Mouse (Mus musculus): ENCODE data around the gene Plxnb2. TPM values are rescaled to one million over a fixed set of nuclear protein-coding genes. Genes with fewer than 3 reads are reported as not detected.

Gene Plxnb2
- polyA plus RNA-seq, 1 experiment from 2014 or later: 139 TPM

GRCm38 (mm10) chr15:89174889-89175339, 5.7 kb downstream of the Plxnb2 start:
- Histone ChIP-seq H3K4me1 (replicated peaks; ENCODE audit: control insufficient read depth, insufficient read depth, low read length) (peaks cover 82% of the 10 kb centered on the region), H3K4me3 (ENCODE audit: low read length) (no peak overlapping the region), H3K9me3 (ENCODE audit: control insufficient read depth, low read length) (no peaks in the 10 kb centered on the region), H3K9ac (ENCODE audit: low read length) (peak overlapping the region; percentile 26; the same call in 1 of the 2 replicates), H3K36me3 (ENCODE audit: control insufficient read depth, insufficient read depth, low read length) (no peaks in the 10 kb centered on the region; the same call in 1 of the 2 replicates), H3K27ac (ENCODE audit: low read length) (peak overlapping the region; percentile 79; the same call in 1 of the 2 replicates), H3K27me3 (ENCODE audit: control insufficient read depth, insufficient read depth, low read depth, low read length) (no peaks in the 10 kb centered on the region), H3K4me2 (ENCODE audit: low read depth, low read length) (peak overlapping the region; percentile 16; the same call in 1 of the 2 replicates)
- no peak for ATAC-seq (ENCODE audit: low read depth)
- 37% methylated on average over 11 of the region's 11 CpGs for WGBS

GRCm38 (mm10) chr15:89173906-89174214, 6.7 kb downstream of the Plxnb2 start:
- Histone ChIP-seq H3K27ac (ENCODE audit: low read length) (peak overlapping the region; percentile 15; the same call in 1 of the 2 replicates), H3K27me3 (ENCODE audit: control insufficient read depth, insufficient read depth, low read depth, low read length) (no peaks in the 10 kb centered on the region), H3K4me1 (replicated peaks; ENCODE audit: control insufficient read depth, insufficient read depth, low read length) (peaks cover 90% of the 10 kb centered on the region), H3K4me2 (ENCODE audit: low read depth, low read length) (peak overlapping the region; percentile 100), H3K9ac (ENCODE audit: low read length) (peak overlapping the region; percentile 70), H3K9me3 (ENCODE audit: control insufficient read depth, low read length) (no peaks in the 10 kb centered on the region), H3K36me3 (ENCODE audit: control insufficient read depth, insufficient read depth, low read length) (no peaks in the 10 kb centered on the region; the same call in 1 of the 2 replicates), H3K4me3 (ENCODE audit: low read length) (peak overlapping the region; percentile 54)
- ATAC-seq (ENCODE audit: low read depth): peak; percentile 39
- under 1% methylated on average over 15 of the region's 15 CpGs for WGBS

GRCm38 (mm10) chr15:89173024-89173905, 7.3 kb downstream of the Plxnb2 start:
- peak overlapping the region; percentile 47; the same call in 1 of the 2 replicates for H3K27ac ChIP-seq (ENCODE audit: low read length)
- ATAC-seq (ENCODE audit: low read depth): no peak
- H3K9ac ChIP-seq (ENCODE audit: low read length): peak overlapping the region; percentile 70
- H3K4me2 ChIP-seq (ENCODE audit: low read depth, low read length): peak overlapping the region; percentile 100
- H3K4me3 ChIP-seq (ENCODE audit: low read length): peak overlapping the region; percentile 54
- no peaks in the 10 kb centered on the region for H3K9me3 ChIP-seq (ENCODE audit: control insufficient read depth, low read length)
- peaks cover 86% of the 10 kb centered on the region for H3K4me1 ChIP-seq (replicated peaks; ENCODE audit: control insufficient read depth, insufficient read depth, low read length)
- under 1% methylated on average over 63 of the region's 65 CpGs for WGBS
- no peaks in the 10 kb centered on the region for H3K27me3 ChIP-seq (ENCODE audit: control insufficient read depth, insufficient read depth, low read depth, low read length)
- H3K36me3 ChIP-seq (ENCODE audit: control insufficient read depth, insufficient read depth, low read length): peaks cover 1% of the 10 kb centered on the region; the same call in 1 of the 2 replicates

GRCm38 (mm10) chr15:89172276-89172935, 8.2 kb downstream of the Plxnb2 start:
- H3K4me2 ChIP-seq (ENCODE audit: low read depth, low read length): peak overlapping the region; percentile 100
- peaks cover 7% of the 10 kb centered on the region for H3K36me3 ChIP-seq (ENCODE audit: control insufficient read depth, insufficient read depth, low read length)
- WGBS: 44% methylated on average over 17 of the region's 17 CpGs
- H3K27me3 ChIP-seq (ENCODE audit: control insufficient read depth, insufficient read depth, low read depth, low read length): no peaks in the 10 kb centered on the region
- H3K4me1 ChIP-seq (replicated peaks; ENCODE audit: control insufficient read depth, insufficient read depth, low read length): peaks cover 78% of the 10 kb centered on the region
- peak overlapping the region; percentile 47; the same call in 1 of the 2 replicates for H3K27ac ChIP-seq (ENCODE audit: low read length)
- H3K9me3 ChIP-seq (ENCODE audit: control insufficient read depth, low read length): no peaks in the 10 kb centered on the region
- H3K4me3 ChIP-seq (ENCODE audit: low read length): peak overlapping the region; percentile 54
- no peak for ATAC-seq (ENCODE audit: low read depth)
- peak overlapping the region; percentile 70 for H3K9ac ChIP-seq (ENCODE audit: low read length)

GRCm38 (mm10) chr15:89171526-89172051, 9.0 kb downstream of the Plxnb2 start:
- 85% methylated on average over 5 of the region's 5 CpGs for WGBS
- no peak for ATAC-seq (ENCODE audit: low read depth)
- Histone ChIP-seq H3K27me3 (ENCODE audit: control insufficient read depth, insufficient read depth, low read depth, low read length) (no peaks in the 10 kb centered on the region), H3K4me2 (ENCODE audit: low read depth, low read length) (no peak overlapping the region), H3K4me3 (ENCODE audit: low read length) (no peak overlapping the region), H3K4me1 (replicated peaks; ENCODE audit: control insufficient read depth, insufficient read depth, low read length) (peaks cover 69% of the 10 kb centered on the region), H3K27ac (ENCODE audit: low read length) (no peak overlapping the region), H3K36me3 (ENCODE audit: control insufficient read depth, insufficient read depth, low read length) (peaks cover 15% of the 10 kb centered on the region), H3K9me3 (ENCODE audit: control insufficient read depth, low read length) (no peaks in the 10 kb centered on the region), H3K9ac (ENCODE audit: low read length) (no peak overlapping the region)

- Histone ChIP-seq H3K4me1 (replicated peaks; ENCODE audit: control insufficient read depth, insufficient read depth, low read length) (peaks cover 54% of the 10 kb centered on the region), H3K27ac (ENCODE audit: low read length) (peak overlapping the region; percentile 89), H3K27me3 (ENCODE audit: control insufficient read depth, insufficient read depth, low read depth, low read length) (no peaks in the 10 kb centered on the region), H3K9me3 (ENCODE audit: control insufficient read depth, low read length) (no peaks in the 10 kb centered on the region), H3K36me3 (ENCODE audit: control insufficient read depth, insufficient read depth, low read length) (peaks cover 28% of the 10 kb centered on the region), H3K4me3 (ENCODE audit: low read length) (no peak overlapping the region), H3K4me2 (ENCODE audit: low read depth, low read length) (no peak overlapping the region; the same call in 1 of the 2 replicates), H3K9ac (ENCODE audit: low read length) (no peak overlapping the region; the same call in 1 of the 2 replicates)
- ATAC-seq (ENCODE audit: low read depth): no peak
- WGBS: 22% methylated on average over 3 of the region's 3 CpGs
These were observed 10.5 kb downstream of the Plxnb2 start for GRCm38 (mm10) chr15:89170102-89170501.

- H3K9ac ChIP-seq (ENCODE audit: low read length): peak overlapping the region; percentile 46
- peaks cover 48% of the 10 kb centered on the region for H3K4me1 ChIP-seq (replicated peaks; ENCODE audit: control insufficient read depth, insufficient read depth, low read length)
- peak overlapping the region; percentile 46 for H3K4me2 ChIP-seq (ENCODE audit: low read depth, low read length)
- peak; percentile 90 for ATAC-seq (ENCODE audit: low read depth)
- peak overlapping the region; percentile 89 for H3K27ac ChIP-seq (ENCODE audit: low read length)
- peak overlapping the region; percentile 30 for H3K4me3 ChIP-seq (ENCODE audit: low read length)
- no peaks in the 10 kb centered on the region for H3K27me3 ChIP-seq (ENCODE audit: control insufficient read depth, insufficient read depth, low read depth, low read length)
- 4% methylated on average over 10 of the region's 10 CpGs for WGBS
- no peaks in the 10 kb centered on the region for H3K9me3 ChIP-seq (ENCODE audit: control insufficient read depth, low read length)
- H3K36me3 ChIP-seq (ENCODE audit: control insufficient read depth, insufficient read depth, low read length): peaks cover 35% of the 10 kb centered on the region
These were observed 11.2 kb downstream of the Plxnb2 start for GRCm38 (mm10) chr15:89169431-89169830.

GRCm38 (mm10) chr15:89168922-89169321, 11.7 kb downstream of the Plxnb2 start:
- 36% methylated on average over 10 of the region's 10 CpGs for WGBS
- Histone ChIP-seq H3K27ac (ENCODE audit: low read length) (peak overlapping the region; percentile 89), H3K4me2 (ENCODE audit: low read depth, low read length) (peak overlapping the region; percentile 46), H3K27me3 (ENCODE audit: control insufficient read depth, insufficient read depth, low read depth, low read length) (no peaks in the 10 kb centered on the region), H3K36me3 (ENCODE audit: control insufficient read depth, insufficient read depth, low read length) (peaks cover 40% of the 10 kb centered on the region), H3K4me3 (ENCODE audit: low read length) (peak overlapping the region; percentile 30), H3K4me1 (replicated peaks; ENCODE audit: control insufficient read depth, insufficient read depth, low read length) (peaks cover 43% of the 10 kb centered on the region), H3K9ac (ENCODE audit: low read length) (peak overlapping the region; percentile 46), H3K9me3 (ENCODE audit: control insufficient read depth, low read length) (no peaks in the 10 kb centered on the region)
- ATAC-seq (ENCODE audit: low read depth): no peak

GRCm38 (mm10) chr15:89165478-89165877, 15.1 kb downstream of the Plxnb2 start:
- Histone ChIP-seq H3K4me3 (ENCODE audit: low read length) (no peak overlapping the region), H3K9ac (ENCODE audit: low read length) (no peak overlapping the region), H3K9me3 (ENCODE audit: control insufficient read depth, low read length) (no peaks in the 10 kb centered on the region), H3K27me3 (ENCODE audit: control insufficient read depth, insufficient read depth, low read depth, low read length) (no peaks in the 10 kb centered on the region), H3K27ac (ENCODE audit: low read length) (no peak overlapping the region), H3K4me2 (ENCODE audit: low read depth, low read length) (no peak overlapping the region), H3K4me1 (replicated peaks; ENCODE audit: control insufficient read depth, insufficient read depth, low read length) (peaks cover 24% of the 10 kb centered on the region), H3K36me3 (ENCODE audit: control insufficient read depth, insufficient read depth, low read length) (peaks cover 66% of the 10 kb centered on the region)
- WGBS: 90% methylated on average over 12 of the region's 12 CpGs
- no peak for ATAC-seq (ENCODE audit: low read depth)
